Mouse (Mus musculus) MEL-GATA-1-ER (cell line): ENCODE data around the gene Lrba.

ENCODE experiments used
- DNase-seq: peaks from one replicate; pipeline ENCODE4 v3.0.0-alpha.2; 2012; ENCODE audit warnings: low read depth; ENCODE audit errors: extremely low read depth

The Lrba gene

GRCm38 (mm10) chr3:86793264-86793663 lies 568.8 kb downstream of the Lrba start:
- DNase-seq: no peak

- DNase-seq: no peak
Measured at GRCm38 (mm10) chr3:86793720-86794191, 569.3 kb downstream of the Lrba start.

- no peak for DNase-seq
Measured at GRCm38 (mm10) chr3:86796716-86797115, 572.2 kb downstream of the Lrba start.

- DNase-seq: no peak
Measured at GRCm38 (mm10) chr3:86797871-86798460, 573.5 kb downstream of the Lrba start.

- peak; percentile 80 for DNase-seq
Measured at GRCm38 (mm10) chr3:86799041-86799440, 574.6 kb downstream of the Lrba start.

- DNase-seq: no peak
Measured at GRCm38 (mm10) chr3:86800841-86801240, 576.4 kb downstream of the Lrba start.

GRCm38 (mm10) chr3:86802825-86803224 lies 578.3 kb downstream of the Lrba start:
- DNase-seq: no peak

- DNase-seq: no peak
Measured at GRCm38 (mm10) chr3:86804265-86804664, 579.8 kb downstream of the Lrba start.

GRCm38 (mm10) chr3:86806834-86807233 lies 582.4 kb downstream of the Lrba start:
- DNase-seq: no peak

- DNase-seq: peak; percentile 44
Measured at GRCm38 (mm10) chr3:86807750-86808467, 583.4 kb downstream of the Lrba start.

- no peak for DNase-seq
Measured at GRCm38 (mm10) chr3:86809199-86809598, 584.7 kb downstream of the Lrba start.

- DNase-seq: no peak
Measured at GRCm38 (mm10) chr3:86809646-86810045, 585.2 kb downstream of the Lrba start.

GRCm38 (mm10) chr3:86810908-86811307 lies 586.4 kb downstream of the Lrba start:
- no peak for DNase-seq

- peak; percentile 84 for DNase-seq
Measured at GRCm38 (mm10) chr3:86812689-86813088, 588.2 kb downstream of the Lrba start.

GRCm38 (mm10) chr3:86818001-86818585 lies 593.6 kb downstream of the Lrba start:
- DNase-seq: no peak

GRCm38 (mm10) chr3:86819372-86819771 lies 594.9 kb downstream of the Lrba start:
- no peak for DNase-seq

GRCm38 (mm10) chr3:86820344-86820743 lies 595.9 kb downstream of the Lrba start:
- DNase-seq: no peak

GRCm38 (mm10) chr3:86821383-86821782 lies 596.9 kb downstream of the Lrba start:
- no peak for DNase-seq

GRCm38 (mm10) chr3:86827506-86827905 lies 603.0 kb downstream of the Lrba start:
- no peak for DNase-seq

- DNase-seq: no peak
Measured at GRCm38 (mm10) chr3:86832115-86832514, 607.6 kb downstream of the Lrba start.
